Mouse (Mus musculus) embryonic facial prominence, embryonic 10.5 days (tissue): Measurements from ENCODE around the gene Als2cl. TPM values are rescaled to one million over a fixed set of nuclear protein-coding genes. Genes with fewer than 3 reads are reported as not detected.

Experiments
- DNase-seq: peaks from one replicate; pipeline ENCODE4 v3.0.0-alpha.2; 2017; ENCODE audit warnings: low spot score
- H3K27ac ChIP-seq: fragments of 300-500 bp; sonication (generic); replicated peaks from 2 replicates; pipeline ENCODE4 v1.5.1; 2016; ENCODE audit warnings: mild to moderate bottlenecking
- H3K27me3 ChIP-seq: fragments of 300-500 bp; sonication (generic); replicated peaks from 2 replicates; pipeline ENCODE4 v1.6.1; 2016; ENCODE audit warnings: low read depth, mild to moderate bottlenecking; ENCODE audit not compliant: poor library complexity, severe bottlenecking
- H3K36me3 ChIP-seq: fragments of 300-500 bp; sonication (generic); replicated peaks from 2 replicates; pipeline ENCODE4 v1.6.1; 2016; ENCODE audit warnings: mild to moderate bottlenecking, moderate library complexity
- H3K4me1 ChIP-seq: fragments of 300-500 bp; sonication (generic); 2 replicates; pipeline ENCODE4 v1.6.1; 2016
- H3K4me3 ChIP-seq: fragments of 300-500 bp; sonication (generic); 2 replicates; pipeline ENCODE4 v1.5.1; 2016; ENCODE audit warnings: mild to moderate bottlenecking, moderate library complexity
- H3K9me3 ChIP-seq: fragments of 300-500 bp; sonication (generic); 2 replicates; pipeline ENCODE4 v1.6.1; 2016; ENCODE audit warnings: mild to moderate bottlenecking
- WGBS: fragments of 180-500 bp; shearing (Covaris S2); methylation state at CpG from one replicate; pipeline ENCODE4 v1.1.7; 2016; 5-methylcytosine and 5-hydroxymethylcytosine counted together
- polyA plus RNA-seq: library from polyadenylated mRNA; unstranded; fragments of >200 nt; fragmentation: Nextera tagmentation; extraction: Ambion mirVana; gene quantifications from 2 replicates; pipeline ENCODE4 v1.2.1, GENCODE M21; 2016

Als2cl gene
- polyA plus RNA-seq, 1 experiment from 2014 or later, result 2.1 TPM

GRCm38 (mm10) chr9:110887388-110888303 is 8.0 kb downstream of the Als2cl start:
- Histone ChIP-seq H3K36me3 (no peaks in the 10 kb centered on the region), H3K4me3 (no peak overlapping the region), H3K27ac (0 out of 2 replicates have a peak overlapping the region, but pooled peaks have one; percentile 31), H3K4me1 (peaks cover 37% of the 10 kb centered on the region), H3K9me3 (no peaks in the 10 kb centered on the region), H3K27me3 (peaks cover under 1% of the 10 kb centered on the region)
- WGBS, result 62% methylated on average over 9 of the region's 9 CpGs
- no peak for DNase-seq

- no peak overlapping the region; the same call in 1 of the 2 replicates for H3K27ac ChIP-seq
- no peaks in the 10 kb centered on the region for H3K9me3 ChIP-seq
- H3K4me3 ChIP-seq, result no peak overlapping the region
- DNase-seq, result no peak
- WGBS, result 94% methylated on average over 14 of the region's 14 CpGs
- H3K27me3 ChIP-seq, result peaks cover 4% of the 10 kb centered on the region
- peaks cover 42% of the 10 kb centered on the region for H3K4me1 ChIP-seq
- H3K36me3 ChIP-seq, result no peaks in the 10 kb centered on the region
These were observed 9.3 kb downstream of the Als2cl start for GRCm38 (mm10) chr9:110888935-110889334.

GRCm38 (mm10) chr9:110890026-110890783 is 10.5 kb downstream of the Als2cl start:
- Histone ChIP-seq H3K36me3 (no peaks in the 10 kb centered on the region), H3K27me3 (peaks cover 17% of the 10 kb centered on the region), H3K27ac (no peak overlapping the region; the same call in 1 of the 2 replicates), H3K9me3 (no peaks in the 10 kb centered on the region), H3K4me3 (peak overlapping the region; percentile 28), H3K4me1 (peaks cover 44% of the 10 kb centered on the region)
- peak; percentile 67 for DNase-seq
- 10% methylated on average over 21 of the region's 21 CpGs for WGBS

GRCm38 (mm10) chr9:110891077-110891828 is 11.6 kb downstream of the Als2cl start:
- DNase-seq, result no peak
- H3K27ac ChIP-seq, result no peak overlapping the region; the same call in 1 of the 2 replicates
- H3K4me1 ChIP-seq, result peaks cover 54% of the 10 kb centered on the region
- 79% methylated on average over 12 of the region's 12 CpGs for WGBS
- H3K4me3 ChIP-seq, result no peak overlapping the region
- H3K27me3 ChIP-seq, result peaks cover 22% of the 10 kb centered on the region
- no peaks in the 10 kb centered on the region for H3K36me3 ChIP-seq
- no peaks in the 10 kb centered on the region for H3K9me3 ChIP-seq

- H3K9me3 ChIP-seq, result no peaks in the 10 kb centered on the region
- no peak overlapping the region for H3K27ac ChIP-seq
- WGBS, result 84% methylated on average over 3 of the region's 3 CpGs
- no peak overlapping the region for H3K4me3 ChIP-seq
- no peak for DNase-seq
- H3K27me3 ChIP-seq, result peaks cover 22% of the 10 kb centered on the region
- H3K4me1 ChIP-seq, result peaks cover 61% of the 10 kb centered on the region
- H3K36me3 ChIP-seq, result no peaks in the 10 kb centered on the region
These were observed 12.9 kb downstream of the Als2cl start for GRCm38 (mm10) chr9:110892552-110892951.

- no peaks in the 10 kb centered on the region for H3K9me3 ChIP-seq
- no peak for DNase-seq
- H3K27me3 ChIP-seq, result peaks cover 22% of the 10 kb centered on the region
- no peaks in the 10 kb centered on the region for H3K36me3 ChIP-seq
- WGBS, result 67% methylated on average over 10 of the region's 10 CpGs
- no peak overlapping the region for H3K4me3 ChIP-seq
- peaks cover 55% of the 10 kb centered on the region for H3K4me1 ChIP-seq
- H3K27ac ChIP-seq, result no peak overlapping the region
These were observed 13.8 kb downstream of the Als2cl start for GRCm38 (mm10) chr9:110893429-110893828.

GRCm38 (mm10) chr9:110895507-110895906 is 15.8 kb downstream of the Als2cl start:
- H3K4me3 ChIP-seq, result peak overlapping the region; percentile 45; the same call in 1 of the 2 replicates
- DNase-seq, result no peak

GRCm38 (mm10) chr9:110895994-110896393 is 16.3 kb downstream of the Als2cl start:
- Histone ChIP-seq H3K27me3 (peaks cover 26% of the 10 kb centered on the region), H3K4me1 (peaks cover 40% of the 10 kb centered on the region), H3K9me3 (no peaks in the 10 kb centered on the region), H3K4me3 (peak overlapping the region; percentile 45), H3K36me3 (no peaks in the 10 kb centered on the region), H3K27ac (peak overlapping the region; percentile 65)
- WGBS, result 15% methylated on average over 7 of the region's 7 CpGs
- peak; percentile 37 for DNase-seq

More at GRCm38 (mm10) chr9:110895507-110895906, 15.8 kb downstream of the Als2cl start:
- WGBS, result 54% methylated on average over 5 of the region's 5 CpGs
- Histone ChIP-seq H3K27me3 (peaks cover 26% of the 10 kb centered on the region), H3K36me3 (no peaks in the 10 kb centered on the region), H3K4me1 (peaks cover 42% of the 10 kb centered on the region), H3K27ac (peak overlapping the region; percentile 65; the same call in 1 of the 2 replicates), H3K9me3 (no peaks in the 10 kb centered on the region)

GRCm38 (mm10) chr9:110896595-110896994 is 16.9 kb downstream of the Als2cl start:
- peaks cover 26% of the 10 kb centered on the region for H3K27me3 ChIP-seq
- peaks cover 38% of the 10 kb centered on the region for H3K4me1 ChIP-seq
- 3% methylated on average over 6 of the region's 6 CpGs for WGBS
- H3K9me3 ChIP-seq, result no peaks in the 10 kb centered on the region
- peak overlapping the region; percentile 45 for H3K4me3 ChIP-seq
- peak; percentile 82 for DNase-seq
- H3K36me3 ChIP-seq, result no peaks in the 10 kb centered on the region
- peak overlapping the region; percentile 65; the same call in 1 of the 2 replicates for H3K27ac ChIP-seq

GRCm38 (mm10) chr9:110899451-110900008 is 19.9 kb downstream of the Als2cl start:
- Histone ChIP-seq H3K4me1 (peaks cover 25% of the 10 kb centered on the region), H3K4me3 (no peak overlapping the region), H3K27me3 (peaks cover 16% of the 10 kb centered on the region), H3K36me3 (no peaks in the 10 kb centered on the region), H3K27ac (no peak overlapping the region), H3K9me3 (no peaks in the 10 kb centered on the region)
- WGBS, result 69% methylated on average over 10 of the region's 10 CpGs
- DNase-seq, result no peak

GRCm38 (mm10) chr9:110901204-110901603 is 21.5 kb downstream of the Als2cl start:
- Histone ChIP-seq H3K4me3 (no peak overlapping the region), H3K27ac (no peak overlapping the region), H3K9me3 (no peaks in the 10 kb centered on the region), H3K27me3 (0 out of 2 replicates have a peak, but pooled peaks cover 4% of the 10 kb centered on the region), H3K36me3 (no peaks in the 10 kb centered on the region), H3K4me1 (peaks cover 14% of the 10 kb centered on the region)
- 89% methylated on average over 6 of the region's 6 CpGs for WGBS
- DNase-seq, result no peak
